Mouse (Mus musculus) left cerebral cortex, adult 18-20 months (tissue): ENCODE data around the gene Tomm7. TPM values are rescaled to one million over a fixed set of nuclear protein-coding genes. Genes with fewer than 3 reads are reported as not detected.
"Not testable (repeated sequence)": the region's sequence is repeated elsewhere in the genome, so short reads cannot be mapped to it uniquely, and the experiment has no call there.

Experiments used
- DNase-seq, 2 experiments: peaks; one replicate each; pipeline ENCODE4 v3.0.0; 2021 to 2022; ENCODE audit warnings: low spot score in 2 of 2, mixed read lengths in 1 of 2
- total RNA-seq, 2 experiments: library from RNA; stranded (reverse); gene quantifications; 2 replicates each; pipeline ENCODE4 v1.2.3; 2021

Tomm7 gene
- total RNA-seq, 2 experiments from 2014 or later, result 83.1 to 86.2 TPM

- DNase-seq, result no peak
These were observed 11.5 kb upstream of the Tomm7 start for GRCm38 (mm10) chr5:23855484-23855883.

DNA sequence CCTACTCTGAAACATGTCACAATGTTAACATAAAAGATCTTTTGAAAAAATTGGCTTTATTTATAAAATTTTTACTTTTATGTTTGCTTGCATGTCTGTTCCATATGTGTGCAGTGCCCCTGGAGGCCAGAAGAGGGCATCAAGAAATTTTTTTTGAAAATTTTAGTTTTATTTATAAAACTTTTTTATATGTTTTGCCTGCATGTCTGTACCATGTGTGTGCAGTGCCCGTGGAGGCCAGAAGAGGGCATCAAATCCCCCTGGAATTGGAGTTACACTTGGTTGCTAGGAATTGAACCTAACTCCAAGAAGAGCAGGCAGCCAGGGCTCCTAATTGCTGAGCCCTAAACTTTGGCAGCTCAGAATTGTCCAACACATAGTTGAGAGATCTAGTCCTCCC lies 9.0 kb upstream of the Tomm7 start:
- not testable (repeated sequence) for DNase-seq

DNA sequence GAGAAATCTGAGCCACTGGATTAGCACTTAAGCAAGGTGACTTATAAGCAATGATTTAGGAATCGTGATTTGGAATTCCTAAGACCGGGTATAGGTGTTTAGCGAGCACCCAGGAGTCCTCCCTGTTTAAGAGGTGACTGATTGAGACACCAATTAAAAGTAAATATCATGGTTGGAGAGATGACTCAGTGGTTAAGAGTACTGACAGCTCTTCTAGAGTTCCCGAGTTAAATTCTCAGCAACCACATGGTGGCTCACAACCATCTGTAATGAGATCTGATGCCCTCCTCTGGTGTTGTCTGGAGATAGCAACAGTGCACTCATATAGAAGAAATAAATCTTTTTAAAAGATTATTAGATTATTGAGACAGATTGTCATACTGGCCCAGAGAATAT lies 7.2 kb upstream of the Tomm7 start:
- not testable (repeated sequence) for DNase-seq

- peak; percentile 89 to 93 for DNase-seq
These were observed 6.6 kb upstream of the Tomm7 start for GRCm38 (mm10) chr5:23850345-23851159.

- DNase-seq, result no peak
These were observed 1.2 kb upstream of the Tomm7 start for GRCm38 (mm10) chr5:23845141-23845540.

- peak in 1 of 2 experiments; percentile 24 for DNase-seq
These were observed 525 bp upstream of the Tomm7 start for GRCm38 (mm10) chr5:23844531-23844841.

- DNase-seq, result no peak
These were observed 5.8 kb downstream of the Tomm7 start for GRCm38 (mm10) chr5:23838158-23838557.

DNA sequence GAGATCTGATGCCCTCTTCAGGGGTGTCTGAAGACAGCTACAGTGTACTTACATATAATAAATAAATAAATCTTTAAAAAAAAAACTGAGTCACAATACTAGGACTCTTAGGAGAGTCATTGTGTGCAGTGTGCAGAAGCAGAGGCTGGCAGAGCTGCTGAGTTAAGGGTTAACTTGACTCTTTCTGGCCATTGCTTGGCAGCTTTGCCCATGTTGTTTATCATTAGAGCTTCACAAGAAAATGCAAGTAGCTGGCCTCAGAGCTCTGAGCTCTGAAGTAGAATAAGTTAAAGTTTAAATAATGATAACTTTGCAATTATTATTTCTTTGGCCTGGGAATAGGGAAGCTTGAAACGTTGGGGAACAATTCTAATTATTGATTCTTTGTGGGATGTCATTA lies 8.3 kb downstream of the Tomm7 start:
- DNase-seq, result not testable (repeated sequence)

DNA sequence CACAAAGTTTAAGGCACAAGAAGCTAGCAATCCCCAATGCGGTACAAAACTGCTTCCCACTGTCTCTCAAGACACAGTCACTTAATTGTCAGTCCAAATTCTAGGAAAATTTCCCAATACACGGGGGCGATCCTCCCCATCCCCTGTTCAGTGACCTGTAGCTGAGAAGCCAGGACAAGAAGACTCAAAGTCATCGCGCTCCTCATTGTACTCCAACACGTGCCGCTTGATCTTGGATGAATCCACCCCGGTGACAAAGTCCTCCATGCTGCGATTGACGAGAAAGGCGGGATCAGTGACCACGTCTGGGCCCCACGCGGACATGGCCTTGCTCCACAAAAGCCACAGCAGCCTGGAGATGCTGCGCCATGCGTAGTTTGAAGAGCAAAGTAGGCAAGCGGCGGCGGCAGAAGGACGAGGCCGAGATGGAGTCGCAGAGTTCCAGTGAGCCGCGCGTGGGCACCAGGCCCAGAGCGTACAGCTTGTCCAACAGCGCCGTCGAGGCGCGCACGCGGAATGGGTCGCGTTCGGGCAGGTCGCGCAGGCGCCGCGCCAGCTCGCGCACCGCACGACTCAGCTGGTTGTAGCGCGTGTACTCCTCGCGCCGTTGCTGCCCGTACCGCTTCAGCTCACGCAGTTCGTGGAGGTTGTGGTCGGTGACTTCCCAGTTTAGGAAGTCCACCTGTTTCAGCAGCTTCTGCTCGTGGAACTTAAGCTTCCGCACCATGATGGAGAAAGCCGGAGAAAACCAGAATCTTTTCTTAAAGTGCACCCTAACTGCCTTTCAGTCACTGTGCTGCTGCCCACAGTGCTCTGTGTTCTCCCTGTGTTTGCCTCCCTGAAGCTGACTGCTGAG lies 12.8 kb downstream of the Tomm7 start:
- DNase-seq, result peak; percentile 12 to 55

DNA sequence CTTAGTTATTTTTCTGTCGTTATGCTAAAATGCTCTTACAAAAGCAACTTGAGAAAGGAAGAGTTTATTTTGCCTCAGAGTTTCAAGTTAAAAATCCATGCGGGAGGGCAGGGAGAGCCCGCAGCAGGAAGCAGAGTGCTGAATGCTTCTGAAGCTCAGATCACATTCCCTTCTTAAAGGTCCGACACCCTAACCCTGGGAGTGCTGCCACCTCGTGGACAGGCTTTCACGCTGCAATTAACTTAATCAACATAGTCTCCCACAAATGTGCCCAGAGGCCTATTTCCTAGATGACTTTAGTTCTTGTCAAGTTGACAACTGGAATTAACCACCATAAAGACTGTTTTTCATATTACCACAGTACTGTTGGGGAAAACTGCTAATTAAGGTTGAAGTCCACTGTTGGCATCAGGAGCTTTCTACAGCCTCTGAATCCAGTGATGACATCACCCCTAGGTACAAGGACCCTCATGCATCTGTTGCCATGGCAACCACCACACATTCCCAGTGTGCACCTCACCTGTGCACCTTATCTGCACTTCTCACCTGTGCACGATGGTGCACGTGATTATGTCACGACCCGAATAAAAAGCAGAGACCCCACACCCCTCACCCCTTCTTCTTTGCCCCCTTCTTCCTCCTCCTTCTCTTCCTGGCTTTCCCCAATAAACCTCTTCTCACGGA lies 17.5 kb downstream of the Tomm7 start:
- DNase-seq, result peak; percentile 50 to 63

GRCm38 (mm10) chr5:23824171-23824733 lies 19.7 kb downstream of the Tomm7 start:
- DNase-seq, result no peak

- no peak for DNase-seq
These were observed 21.7 kb downstream of the Tomm7 start for GRCm38 (mm10) chr5:23822306-23822705.

DNA sequence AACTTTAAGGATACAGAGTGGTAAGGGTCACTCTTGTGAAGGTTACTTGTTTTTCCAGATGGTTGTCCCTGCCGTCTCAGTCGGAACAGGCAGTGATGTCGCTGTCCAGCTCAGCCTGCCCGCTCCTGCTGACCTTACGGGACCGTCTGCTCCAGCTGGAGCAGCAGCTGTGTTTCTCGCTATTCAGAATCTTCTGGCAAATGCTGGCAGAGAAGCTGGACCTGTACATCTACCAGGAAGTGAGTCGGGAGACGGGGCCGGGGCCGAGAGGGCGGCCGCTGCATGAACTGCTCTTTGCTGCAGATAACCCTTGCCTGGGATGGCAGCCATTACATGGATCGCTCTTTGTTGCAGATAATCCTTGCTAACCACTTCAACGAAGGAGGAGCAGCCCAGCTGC lies 27.3 kb downstream of the Tomm7 start:
- no peak for DNase-seq

DNA sequence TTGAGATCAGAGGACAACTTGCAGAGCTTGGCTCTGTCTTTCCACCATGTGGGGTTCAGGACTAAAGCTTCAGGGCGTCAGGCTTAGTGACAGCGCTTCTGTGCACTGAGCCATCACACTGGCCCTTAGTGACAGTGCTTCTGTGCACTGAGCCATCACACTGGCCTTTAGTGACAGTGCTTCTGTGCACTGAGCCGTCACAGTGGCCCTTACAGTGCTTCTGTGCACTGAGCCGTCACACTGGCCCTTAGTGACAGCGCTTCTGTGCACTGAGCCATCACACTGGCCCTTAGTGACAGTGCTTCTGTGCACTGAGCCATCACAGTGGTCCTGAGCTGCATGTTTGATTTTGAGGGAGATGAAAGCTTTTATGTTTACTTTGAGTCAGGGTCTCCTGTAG lies 29.1 kb downstream of the Tomm7 start:
- DNase-seq, result no peak

GRCm38 (mm10) chr5:23792726-23793125 lies 51.2 kb downstream of the Tomm7 start:
- no peak for DNase-seq

DNA sequence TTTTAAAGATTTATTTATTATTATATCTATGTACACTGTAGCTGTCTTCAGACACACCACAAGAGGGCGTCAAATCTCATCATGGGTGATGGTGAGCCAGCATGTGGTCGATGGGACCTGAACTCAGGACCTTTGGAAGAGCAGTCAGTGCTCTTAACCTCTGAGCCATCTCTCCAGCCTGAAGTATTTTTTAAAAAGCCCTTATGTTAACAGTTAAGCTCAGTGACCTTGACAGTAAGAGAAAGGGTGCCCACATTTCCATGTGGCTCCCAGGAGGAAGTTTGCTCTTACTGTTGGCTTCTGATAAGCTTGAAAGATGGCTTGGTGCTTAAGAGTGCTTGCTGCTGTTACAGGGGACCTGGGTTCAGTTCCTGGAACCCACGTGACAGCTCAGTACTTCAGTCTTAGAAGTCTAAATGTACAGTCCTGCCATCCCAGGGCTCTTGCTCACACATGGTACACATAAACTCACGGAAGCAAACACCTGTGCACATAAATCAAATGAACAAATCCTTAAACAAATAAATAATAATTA lies 54.8 kb downstream of the Tomm7 start:
- no peak for DNase-seq

Other genes starting within 250 kb of the Tomm7 start
- gene Srpk2, start 159.5 kb downstream of the Tomm7 start, total RNA-seq, result 100 to 1,000 TPM; 192 to 194 TPM
- 10 to 100 TPM; 11.9 to 15.2 TPM for gene Pus7, start 60.5 kb downstream of the Tomm7 start, total RNA-seq
- 10 to 100 TPM; 20.8 to 23.4 TPM for gene Rint1, start 56.5 kb downstream of the Tomm7 start, total RNA-seq
- gene Fam126a, start 186.5 kb upstream of the Tomm7 start, total RNA-seq, result 10 to 100 TPM; 15.4 to 16.6 TPM